Mouse (Mus musculus) heart, postnatal 0 days (tissue): ENCODE measurements around the gene Sos2. TPM values are rescaled to one million over a fixed set of nuclear protein-coding genes. Genes with fewer than 3 reads are reported as not detected.

Source experiments
- ATAC-seq: fragments of 200-750 bp; cut with Nextera tagmentation; 2 replicates; pipeline ENCODE4 v1.8.0; 2017; ENCODE audit warnings: low read depth, moderate number of reproducible peaks, moderate library complexity; ENCODE audit not compliant: insufficient read depth
- DNase-seq: peaks from one replicate; pipeline ENCODE4 v3.0.0-alpha.2; 2016; ENCODE audit warnings: low spot score
- H3K27ac ChIP-seq: fragments of 300-500 bp; sonication (generic); 2 replicates; pipeline ENCODE4 v1.5.1; 2014; ENCODE audit warnings: low read depth, mild to moderate bottlenecking
- H3K27me3 ChIP-seq: fragments of 300-500 bp; sonication (generic); 2 replicates; pipeline ENCODE4 v1.6.1; 2014; ENCODE audit warnings: low read length, mixed read lengths; ENCODE audit not compliant: control insufficient read depth, insufficient read depth
- H3K36me3 ChIP-seq: fragments of 300-500 bp; sonication (generic); replicated peaks from 2 replicates; pipeline ENCODE4 v1.6.1; 2014; ENCODE audit warnings: low read length, mixed read lengths; ENCODE audit not compliant: control insufficient read depth, insufficient read depth
- H3K4me1 ChIP-seq: fragments of 300-500 bp; sonication (generic); 2 replicates; pipeline ENCODE4 v1.6.1; 2014; ENCODE audit warnings: antibody characterized with exemption; ENCODE audit not compliant: control insufficient read depth, insufficient read depth
- H3K4me2 ChIP-seq: fragments of 300-500 bp; sonication (generic); 2 replicates; pipeline ENCODE4 v1.6.1; 2014; ENCODE audit warnings: low read depth, mild to moderate bottlenecking, low read length, moderate library complexity
- H3K4me3 ChIP-seq: fragments of 300-500 bp; sonication (generic); 2 replicates; pipeline ENCODE4 v1.5.1; 2014; ENCODE audit warnings: low read depth, low read length
- H3K9ac ChIP-seq: fragments of 300-500 bp; sonication (generic); replicated peaks from 2 replicates; pipeline ENCODE4 v1.6.1; 2014; ENCODE audit warnings: low read depth, low read length, mixed read lengths
- H3K9me3 ChIP-seq: fragments of 300-500 bp; sonication (generic); replicated peaks from 2 replicates; pipeline ENCODE4 v1.6.1; 2016; ENCODE audit warnings: low read length; ENCODE audit not compliant: control insufficient read depth
- CTCF ChIP-seq: IDR thresholded peaks from 2 replicates; pipeline ENCODE4 v1.5.1; 2016; ENCODE audit warnings: antibody characterized with exemption, control low read depth, low read depth
- EP300 ChIP-seq: IDR thresholded peaks from 2 replicates; pipeline ENCODE4 v1.6.1; 2016; ENCODE audit warnings: antibody characterized with exemption, low read depth
- WGBS: fragments of 180-500 bp; shearing (Covaris S2); extraction: QIAGEN DNeasy Blood & Tissue Kit; methylation state at CpG from one replicate; pipeline ENCODE4 v1.1.7; 2014; 5-methylcytosine and 5-hydroxymethylcytosine counted together
- microRNA-seq: library from miRNA; unstranded; fragments of <30 nt; microRNA quantifications from one replicate; pipeline ENCODE4, GENCODE M21; 2016
- polyA plus RNA-seq: library from polyadenylated mRNA; unstranded; fragments of >200 nt; fragmentation: Nextera tagmentation; extraction: Ambion mirVana; gene quantifications from 2 replicates; pipeline ENCODE4 v1.2.1, GENCODE M21; 2015
- total RNA-seq: library from RNA; depleted of rRNA; stranded (reverse); fragments of >200 nt; gene quantifications from 2 replicates; pipeline ENCODE4 v1.2.3, GENCODE M21; 2014; ENCODE audit warnings: low replicate concordance; rRNA removed

The Sos2 gene
- total and polyA plus RNA-seq, 2 experiments from 2014 or later, result 5.2 to 10.8 TPM

- H3K27me3 ChIP-seq, result no peaks in the 10 kb centered on the region
- no peaks in the 10 kb centered on the region for H3K36me3 ChIP-seq
- H3K9me3 ChIP-seq, result no peaks in the 10 kb centered on the region
- H3K27ac ChIP-seq, result peak overlapping the region; percentile 89
- no peak for TF ChIP-seq EP300
- TF ChIP-seq CTCF, result no peak
- peaks cover 22% of the 10 kb centered on the region for H3K4me1 ChIP-seq
- no peak overlapping the region for H3K4me3 ChIP-seq
- ATAC-seq (no peak), DNase-seq (peak; percentile 36)
- H3K4me2 ChIP-seq, result no peak overlapping the region
- WGBS, result 57% methylated on average over 7 of the region's 7 CpGs
- H3K9ac ChIP-seq, result no peak overlapping the region
Observed at GRCm38 (mm10) chr12:69539353-69539752, 142.3 kb downstream of the Sos2 start.

GRCm38 (mm10) chr12:69538362-69538950, 143.2 kb downstream of the Sos2 start:
- H3K9ac ChIP-seq, result peak overlapping the region; percentile 52
- H3K4me2 ChIP-seq, result peak overlapping the region; percentile 61
- no peaks in the 10 kb centered on the region for H3K27me3 ChIP-seq
- H3K27ac ChIP-seq, result peak overlapping the region; percentile 89
- no peaks in the 10 kb centered on the region for H3K9me3 ChIP-seq
- H3K4me1 ChIP-seq, result peaks cover 22% of the 10 kb centered on the region
- ATAC-seq (no peak), DNase-seq (no peak)
- WGBS, result 46% methylated on average over 4 of the region's 4 CpGs
- no peaks in the 10 kb centered on the region for H3K36me3 ChIP-seq
- TF ChIP-seq CTCF (no peak), EP300 (no peak)
- peak overlapping the region; percentile 29 for H3K4me3 ChIP-seq

GRCm38 (mm10) chr12:69537675-69538361, 143.8 kb downstream of the Sos2 start:
- ATAC-seq, result peak; percentile 87
- peak overlapping the region; percentile 52 for H3K9ac ChIP-seq

GRCm38 (mm10) chr12:69537243-69537674, 144.4 kb downstream of the Sos2 start:
- Histone ChIP-seq H3K27me3 (no peaks in the 10 kb centered on the region), H3K9me3 (no peaks in the 10 kb centered on the region), H3K36me3 (no peaks in the 10 kb centered on the region), H3K4me2 (peak overlapping the region; percentile 61), H3K27ac (peak overlapping the region; percentile 89), H3K9ac (peak overlapping the region; percentile 52), H3K4me3 (0 out of 2 replicates have a peak overlapping the region, but pooled peaks have one; percentile 29), H3K4me1 (peaks cover 24% of the 10 kb centered on the region)
- WGBS, result 15% methylated on average over 10 of the region's 10 CpGs
- no peak for TF ChIP-seq EP300
- TF ChIP-seq CTCF, result no peak
- ATAC-seq (peak; percentile 29; the same call in 1 of the 2 replicates), DNase-seq (peak; percentile 57)

More at GRCm38 (mm10) chr12:69537675-69538361, 143.8 kb downstream of the Sos2 start:
- no peaks in the 10 kb centered on the region for H3K36me3 ChIP-seq
- H3K4me1 ChIP-seq, result peaks cover 22% of the 10 kb centered on the region
- TF ChIP-seq EP300 (no peak; the same call in 1 of the 2 replicates), CTCF (no peak)
- DNase-seq, result peak; percentile 94
- peak overlapping the region; percentile 61 for H3K4me2 ChIP-seq
- no peaks in the 10 kb centered on the region for H3K27me3 ChIP-seq
- no peaks in the 10 kb centered on the region for H3K9me3 ChIP-seq
- WGBS, result 1% methylated on average over 19 of the region's 19 CpGs
- peak overlapping the region; percentile 89 for H3K27ac ChIP-seq
- peak overlapping the region; percentile 29 for H3K4me3 ChIP-seq

- Histone ChIP-seq H3K36me3 (no peaks in the 10 kb centered on the region), H3K9ac (no peak overlapping the region), H3K27ac (peak overlapping the region; percentile 89), H3K9me3 (no peaks in the 10 kb centered on the region), H3K4me2 (no peak overlapping the region), H3K4me3 (no peak overlapping the region), H3K27me3 (no peaks in the 10 kb centered on the region), H3K4me1 (peaks cover 30% of the 10 kb centered on the region)
- 79% methylated on average over 10 of the region's 10 CpGs for WGBS
- no peak for TF ChIP-seq CTCF
- TF ChIP-seq EP300, result no peak
- no peak for DNase-seq
- ATAC-seq, result no peak
Observed at GRCm38 (mm10) chr12:69536616-69537242, 144.9 kb downstream of the Sos2 start.

Small RNAs within 50 kb of the gene (microRNA-seq; reads per million reads assigned to microRNA genes)
- not detected for gene Gm23018

Other genes starting within 250 kb of the Sos2 start
- 2.2 and 9.2 TPM in 2 replicates for gene Vcpkmt, start 98.8 kb downstream of the Sos2 start, total RNA-seq
- gene Vcpkmt, start 98.8 kb downstream of the Sos2 start, polyA plus RNA-seq, result 9.6 and 10.6 TPM in 2 replicates
- 22.0 and 24.7 TPM in 2 replicates for gene L2hgdh, start 43.0 kb upstream of the Sos2 start, total RNA-seq
- 13.9 and 14.7 TPM in 2 replicates for gene L2hgdh, start 43.0 kb upstream of the Sos2 start, polyA plus RNA-seq
- 8.9 and 20.6 TPM in 2 replicates for gene Atp5s, start 43.1 kb upstream of the Sos2 start, total RNA-seq
- 40.9 and 41.4 TPM in 2 replicates for gene Atp5s, start 43.1 kb upstream of the Sos2 start, polyA plus RNA-seq
- gene Cdkl1, start 109.4 kb upstream of the Sos2 start, total RNA-seq, result 3.8 and 6.6 TPM in 2 replicates
- gene Cdkl1, start 109.4 kb upstream of the Sos2 start, polyA plus RNA-seq, result 6.0 and 6.5 TPM in 2 replicates
- 2.3 and 5.8 TPM in 2 replicates for gene Atl1, start 210.8 kb upstream of the Sos2 start, total RNA-seq
- 7.5 and 8.6 TPM in 2 replicates for gene Atl1, start 210.8 kb upstream of the Sos2 start, polyA plus RNA-seq
- gene Map4k5, start 211.3 kb upstream of the Sos2 start, total RNA-seq, result 51.0 and 55.8 TPM in 2 replicates
- 19.1 and 20.2 TPM in 2 replicates for gene Map4k5, start 211.3 kb upstream of the Sos2 start, polyA plus RNA-seq